Mouse (Mus musculus) ovary, postnatal 14 days (tissue): Measurements from ENCODE around the gene Ubap2.

Source experiments
- DNase-seq: peaks from one replicate; pipeline ENCODE4 v3.0.0; 2022; ENCODE audit warnings: low spot score

Ubap2 gene

GRCm38 (mm10) chr4:41164974-41165373, 110.0 kb downstream of the Ubap2 start:
- DNase-seq, result no peak

DNA sequence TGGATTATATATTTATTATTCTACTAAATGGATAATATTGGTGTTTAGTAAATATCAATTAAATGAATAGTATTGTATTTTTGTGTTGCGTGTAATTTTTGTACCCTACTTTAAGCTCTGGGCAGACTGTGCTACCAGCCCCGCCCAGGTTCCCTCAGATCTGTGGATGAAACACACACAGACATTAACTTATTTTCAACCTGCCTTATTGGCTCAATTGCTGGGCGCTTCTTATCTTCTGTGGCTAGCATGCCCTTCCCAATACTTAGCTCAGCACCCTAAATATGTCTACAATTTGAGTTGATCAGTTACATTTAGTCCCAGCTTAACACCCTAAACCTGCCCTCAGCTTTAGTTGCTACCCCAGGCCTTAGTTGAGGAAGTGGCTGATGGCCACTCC, 113.7 kb downstream of the Ubap2 start:
- no peak for DNase-seq

DNA sequence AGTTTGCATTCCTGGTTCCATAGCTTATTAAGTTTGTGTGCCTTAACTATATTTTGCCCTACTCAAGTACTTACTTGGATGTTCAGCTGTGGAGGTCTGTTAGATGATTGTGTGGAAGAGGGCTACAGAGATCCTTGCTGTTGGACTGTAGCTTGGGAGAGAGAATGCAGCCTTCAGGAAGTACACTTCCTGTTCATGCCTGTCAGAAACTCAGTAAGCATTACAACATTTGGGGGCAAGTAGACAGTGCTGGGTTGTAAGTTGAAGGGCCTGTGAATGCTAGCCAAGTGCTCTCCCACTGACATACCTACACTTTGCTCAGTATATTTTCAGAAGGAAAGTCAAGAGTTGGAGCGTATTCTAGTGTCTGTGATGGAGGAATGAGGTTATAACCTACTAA, 116.7 kb downstream of the Ubap2 start:
- no peak for DNase-seq

DNA sequence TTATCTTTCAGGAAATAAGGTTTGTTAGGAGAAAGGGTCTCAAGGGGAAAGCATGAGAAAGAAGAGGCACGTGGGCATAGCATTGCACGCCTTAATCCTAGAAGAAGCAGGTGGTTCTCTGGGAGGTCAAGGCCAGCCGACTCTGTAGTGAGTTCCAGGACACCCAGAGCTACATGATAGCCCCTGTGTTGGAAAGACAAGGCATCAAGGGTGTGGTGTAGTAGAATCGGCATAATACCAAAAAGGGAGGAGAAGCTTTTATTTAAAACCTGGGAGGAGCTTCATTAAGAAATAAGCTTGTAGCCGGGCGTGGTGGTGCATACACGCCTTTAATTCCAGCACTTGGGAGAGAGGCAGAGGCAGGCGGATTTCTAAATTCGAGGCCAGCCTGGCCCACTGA, 118.0 kb downstream of the Ubap2 start:
- no peak for DNase-seq

- no peak for DNase-seq
Observed at GRCm38 (mm10) chr4:41153146-41153545, 121.8 kb downstream of the Ubap2 start.

DNA sequence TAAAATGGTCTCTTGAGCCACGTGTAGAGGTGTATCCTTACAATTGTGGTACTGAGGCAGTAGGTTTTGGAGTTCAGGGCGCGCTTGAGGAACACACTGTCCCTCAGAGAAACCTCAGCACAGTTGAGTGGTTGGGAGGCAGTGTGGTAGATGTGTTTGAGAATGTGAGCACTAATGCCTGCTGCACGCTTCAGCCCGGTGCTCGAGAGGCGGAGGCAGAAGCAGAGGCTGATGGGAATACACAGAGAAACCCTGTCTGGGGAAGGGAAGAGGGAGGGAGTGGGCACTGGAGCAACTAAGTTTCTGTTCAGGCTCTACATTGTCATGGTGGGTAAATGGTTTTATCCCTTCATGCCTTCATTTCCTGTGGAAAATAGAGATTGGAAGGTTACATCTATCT, 123.8 kb downstream of the Ubap2 start:
- DNase-seq, result no peak

- no peak for DNase-seq
Observed at GRCm38 (mm10) chr4:41149891-41150290, 125.1 kb downstream of the Ubap2 start.
